Mouse (Mus musculus) intestine, embryonic 16.5 days (tissue): ENCODE results near the gene Zfp296. TPM values are rescaled to one million over a fixed set of nuclear protein-coding genes. Genes with fewer than 3 reads are reported as not detected.
"Not testable (repeated sequence)": the region's sequence is repeated elsewhere in the genome, so short reads cannot be mapped to it uniquely, and the experiment has no call there.

Experiments used
- ATAC-seq: fragments of 200-750 bp; cut with Nextera tagmentation; 2 replicates; pipeline ENCODE4 v1.8.0; 2017; ENCODE audit warnings: moderate TSS enrichment, moderate library complexity
- H3K27ac ChIP-seq: fragments of 300-500 bp; sonication (generic); 2 replicates; pipeline ENCODE4 v1.5.1; 2014; ENCODE audit warnings: mild to moderate bottlenecking, low read length
- H3K27me3 ChIP-seq: fragments of 300-500 bp; sonication (generic); replicated peaks from 2 replicates; pipeline ENCODE4 v1.6.1; 2014; ENCODE audit warnings: low read length, control low read depth, mixed read lengths; ENCODE audit not compliant: control insufficient read depth, insufficient read depth
- H3K36me3 ChIP-seq: fragments of 300-500 bp; sonication (generic); 2 replicates; pipeline ENCODE4 v1.6.1; 2014; ENCODE audit warnings: low read length, control low read depth; ENCODE audit not compliant: control insufficient read depth, insufficient read depth
- H3K4me1 ChIP-seq: fragments of 300-500 bp; sonication (generic); 2 replicates; pipeline ENCODE4 v1.6.1; 2014; ENCODE audit warnings: low read length, control low read depth, mixed read lengths; ENCODE audit not compliant: control insufficient read depth, insufficient read depth
- H3K4me2 ChIP-seq: fragments of 300-500 bp; sonication (generic); 2 replicates; pipeline ENCODE4 v1.6.1; 2014; ENCODE audit warnings: low read depth, low read length, control low read depth
- H3K4me3 ChIP-seq: fragments of 300-500 bp; sonication (generic); 2 replicates; pipeline ENCODE4 v1.5.1; 2014; ENCODE audit warnings: mild to moderate bottlenecking, low read length
- H3K9ac ChIP-seq: fragments of 300-500 bp; sonication (generic); 2 replicates; pipeline ENCODE4 v1.6.1; 2014; ENCODE audit warnings: low read depth, low read length
- H3K9me3 ChIP-seq: fragments of 300-500 bp; sonication (generic); 2 replicates; pipeline ENCODE4 v1.6.1; 2016; ENCODE audit warnings: low read length, control low read depth; ENCODE audit not compliant: control insufficient read depth
- WGBS: fragments of 180-500 bp; shearing (Covaris S2); extraction: QIAGEN DNeasy Blood & Tissue Kit; methylation state at CpG from one replicate; pipeline ENCODE4 v1.1.7; 2014; 5-methylcytosine and 5-hydroxymethylcytosine counted together
- polyA plus RNA-seq: library from polyadenylated mRNA; unstranded; fragments of >200 nt; fragmentation: Nextera tagmentation; extraction: Ambion mirVana; gene quantifications from 2 replicates; pipeline ENCODE4 v1.2.1, GENCODE M21; 2015

The Zfp296 gene
- polyA plus RNA-seq, 1 experiment from 2014 or later = 0.64 TPM

DNA sequence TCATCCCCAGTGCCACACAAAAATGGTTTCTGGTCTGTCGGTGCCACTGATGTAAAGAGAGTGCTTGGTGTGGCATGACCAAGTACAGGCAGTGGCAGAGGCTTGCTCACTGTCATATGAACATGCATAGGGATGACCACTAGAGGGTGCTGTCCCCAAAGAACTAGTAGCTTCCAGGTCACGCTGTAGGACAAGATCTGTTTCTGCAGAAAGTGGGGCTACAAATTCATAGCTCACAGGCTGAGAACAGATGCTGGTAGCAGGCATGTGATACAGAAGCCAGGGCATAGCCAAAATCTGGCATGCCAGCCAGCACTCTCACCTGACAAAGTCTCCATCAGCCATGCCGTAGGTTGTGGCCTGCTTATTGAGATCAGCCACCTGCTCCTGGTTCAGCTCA, 12.8 kb downstream of the Zfp296 start:
- Histone ChIP-seq H3K9me3 (no peaks in the 10 kb centered on the region), H3K36me3 (peaks cover 58% of the 10 kb centered on the region), H3K4me1 (no peaks in the 10 kb centered on the region), H3K4me2 (no peak overlapping the region), H3K27me3 (no peaks in the 10 kb centered on the region), H3K9ac (no peak overlapping the region), H3K27ac (no peak overlapping the region), H3K4me3 (no peak overlapping the region)
- ATAC-seq = peak; percentile 63
- WGBS = 62% methylated on average over 3 of the region's 3 CpGs

DNA sequence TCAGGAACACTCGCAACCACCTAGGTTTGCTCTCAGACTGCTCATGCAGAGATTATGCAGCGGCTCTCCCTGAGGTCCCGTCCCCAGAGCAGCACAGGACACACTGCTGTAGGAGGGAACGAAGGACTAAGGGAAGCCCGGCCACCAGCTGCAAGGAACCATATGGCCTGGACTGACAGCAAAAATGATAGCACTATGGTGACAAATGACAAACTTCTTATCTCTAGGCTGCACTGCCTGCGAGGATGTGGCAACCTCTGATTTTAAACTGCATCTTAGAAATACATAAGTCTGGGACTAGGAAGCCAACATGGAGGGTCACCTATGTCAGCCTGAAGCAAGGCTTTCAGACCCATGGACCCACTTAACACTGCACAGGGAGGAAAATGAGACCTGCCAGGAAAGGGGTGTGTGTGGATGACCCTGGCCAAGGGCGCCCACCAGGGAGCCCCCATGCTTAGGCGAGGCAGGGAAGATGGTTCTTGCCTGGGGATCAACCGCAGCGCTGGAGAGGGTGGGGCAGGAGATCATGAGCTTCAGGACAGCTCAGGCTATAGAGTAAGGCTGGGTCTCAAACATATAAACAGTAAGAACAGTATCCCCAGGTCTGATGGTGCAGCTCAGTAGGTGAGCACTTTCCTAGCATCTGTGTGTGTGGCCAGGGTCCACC, 16.1 kb downstream of the Zfp296 start:
- no peak overlapping the region for H3K27ac ChIP-seq
- H3K36me3 ChIP-seq = peaks cover 42% of the 10 kb centered on the region
- ATAC-seq = no peak
- H3K4me1 ChIP-seq = no peaks in the 10 kb centered on the region
- no peak overlapping the region for H3K4me2 ChIP-seq
- no peak overlapping the region for H3K4me3 ChIP-seq
- H3K27me3 ChIP-seq = no peaks in the 10 kb centered on the region
- 88% methylated on average over 10 of the region's 10 CpGs for WGBS
- no peak overlapping the region for H3K9ac ChIP-seq
- no peaks in the 10 kb centered on the region for H3K9me3 ChIP-seq

DNA sequence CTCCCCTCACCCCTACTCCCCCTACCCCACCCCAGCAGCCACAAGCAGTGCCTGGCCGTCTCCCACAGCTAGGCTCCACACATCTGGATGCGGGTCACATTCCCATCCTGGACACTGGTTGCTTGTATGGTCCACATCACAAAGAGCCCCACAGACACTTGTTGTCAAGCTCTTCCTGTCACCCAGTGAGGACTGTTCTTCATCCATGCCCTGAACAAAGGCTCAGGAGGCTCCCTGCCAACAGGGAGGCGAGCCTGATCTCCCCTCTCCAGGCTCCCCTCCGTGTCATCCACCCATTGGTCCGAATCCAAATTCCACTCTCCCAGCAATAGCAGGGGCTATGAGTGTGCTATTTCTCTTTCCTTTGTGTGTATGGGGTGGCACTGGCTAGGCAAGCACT, 23.5 kb downstream of the Zfp296 start:
- no peaks in the 10 kb centered on the region for H3K9me3 ChIP-seq
- H3K4me1 ChIP-seq = peaks cover 19% of the 10 kb centered on the region
- H3K27ac ChIP-seq = no peak overlapping the region
- 0 out of 2 replicates have a peak overlapping the region, but pooled peaks have one; percentile 5 for H3K9ac ChIP-seq
- WGBS = 63% methylated on average over 5 of the region's 5 CpGs
- peaks cover 10% of the 10 kb centered on the region for H3K36me3 ChIP-seq
- no peaks in the 10 kb centered on the region for H3K27me3 ChIP-seq
- H3K4me2 ChIP-seq = no peak overlapping the region; the same call in 1 of the 2 replicates
- ATAC-seq = no peak
- no peak overlapping the region for H3K4me3 ChIP-seq

DNA sequence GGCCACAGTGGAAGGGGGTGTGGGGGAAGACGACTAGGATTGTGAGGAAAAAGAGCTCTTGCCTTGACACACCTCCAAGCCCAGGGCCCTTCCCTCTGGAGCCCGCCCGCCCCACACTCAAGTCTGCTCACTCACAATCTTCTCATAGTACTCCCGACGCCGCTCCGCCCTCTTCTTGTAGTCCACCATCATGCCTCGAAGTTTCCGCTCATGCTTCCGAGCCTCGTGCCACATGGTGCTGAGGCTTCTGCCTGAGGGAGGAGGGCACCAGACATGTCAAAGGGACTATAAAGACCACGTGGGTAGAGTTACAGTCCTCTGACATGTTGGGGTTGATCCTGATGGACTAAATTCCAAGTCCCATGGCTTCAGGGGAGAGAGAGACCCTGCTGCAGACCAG, 26.0 kb downstream of the Zfp296 start:
- Histone ChIP-seq H3K4me1 (peaks cover 19% of the 10 kb centered on the region), H3K9ac (peak overlapping the region; percentile 98), H3K27ac (no peak overlapping the region), H3K27me3 (no peaks in the 10 kb centered on the region), H3K4me2 (peak overlapping the region; percentile 70), H3K9me3 (no peaks in the 10 kb centered on the region), H3K36me3 (peaks cover 7% of the 10 kb centered on the region; the same call in 1 of the 2 replicates), H3K4me3 (peak overlapping the region; percentile 94)
- no peak for ATAC-seq
- 76% methylated on average over 12 of the region's 12 CpGs for WGBS

DNA sequence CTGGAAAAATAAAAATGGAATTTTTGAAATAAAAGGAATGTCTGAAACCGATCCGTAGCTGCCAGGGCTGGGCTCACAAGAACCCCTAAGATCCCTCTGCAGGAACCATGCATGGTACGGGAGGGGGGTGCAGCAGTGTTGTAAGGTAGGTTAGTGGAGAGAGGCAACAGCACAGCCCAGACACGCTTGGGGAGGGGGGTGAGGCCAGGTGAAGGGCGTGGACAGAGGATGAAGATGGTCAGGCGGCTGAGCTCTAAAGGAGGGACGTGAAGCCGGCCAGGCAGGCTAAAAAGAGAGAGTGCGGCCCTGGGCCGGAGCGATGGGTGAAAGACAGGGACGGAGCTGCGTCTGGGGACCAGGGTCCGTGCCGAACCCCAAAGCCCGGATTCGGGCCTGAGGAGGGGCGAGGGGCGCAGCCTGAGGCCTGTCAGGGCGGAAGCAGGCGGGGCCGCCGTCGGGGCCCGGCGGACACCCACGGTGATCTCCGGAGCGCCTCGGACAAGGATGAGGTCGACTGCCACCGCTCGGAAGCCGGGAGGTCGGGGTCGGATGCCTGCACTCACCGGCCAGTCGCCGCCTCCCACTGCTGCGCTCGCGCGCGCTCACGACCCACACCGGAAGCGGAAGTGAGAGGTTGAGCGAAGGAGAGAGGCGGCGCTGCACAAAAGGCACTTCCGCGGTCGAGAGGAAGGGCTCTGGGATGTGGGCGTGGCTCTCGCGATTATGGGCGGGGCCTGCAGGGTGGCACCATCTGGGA, 26.9 kb downstream of the Zfp296 start, which contains the start of gene Clasrp:
Gene Clasrp, minus strand, starts transcription at position 638 of the 757 bp plus-strand sequence.
- Histone ChIP-seq H3K9me3 (no peaks in the 10 kb centered on the region), H3K36me3 (peaks cover 7% of the 10 kb centered on the region; the same call in 1 of the 2 replicates), H3K4me1 (peaks cover 19% of the 10 kb centered on the region), H3K4me3 (peak within 1 kb of the TSS; percentile 94), H3K27ac (peak within 1 kb of the TSS; percentile 80), H3K9ac (peak within 1 kb of the TSS; percentile 98), H3K4me2 (peak within 1 kb of the TSS; percentile 70), H3K27me3 (no peaks in the 10 kb centered on the region)
- ATAC-seq = peak; percentile 92
- WGBS = under 1% methylated on average over 57 of the region's 57 CpGs

DNA sequence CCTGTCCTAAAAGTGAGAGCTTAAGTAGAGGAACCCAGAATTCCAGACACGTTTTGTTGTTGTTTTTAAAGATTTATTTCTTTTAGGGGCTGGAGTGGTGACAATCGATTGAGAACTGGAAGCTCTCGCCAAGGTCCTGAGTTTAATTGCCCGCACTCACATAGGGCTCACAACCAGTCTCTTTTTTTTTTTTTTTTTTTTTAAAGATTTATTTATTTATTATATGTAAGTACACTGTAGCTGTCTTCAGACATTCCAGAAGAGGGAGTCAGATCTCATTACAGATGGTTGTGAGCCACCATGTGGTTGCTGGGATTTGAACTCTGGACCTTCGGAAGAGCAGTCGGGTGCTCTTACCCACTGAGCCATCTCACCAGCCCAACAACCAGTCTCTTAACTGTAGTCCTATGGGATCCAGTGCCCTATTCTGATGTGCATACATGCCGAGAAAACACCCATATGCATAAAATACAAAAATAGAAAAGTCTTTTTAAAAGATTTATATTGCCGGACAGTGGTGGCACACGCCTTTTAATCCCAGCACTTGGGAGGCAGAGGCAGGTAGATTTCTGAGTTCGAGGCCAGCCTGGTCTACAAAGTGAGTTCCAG, 27.6 kb downstream of the Zfp296 start:
- WGBS = 58% methylated on average over 10 of the region's 10 CpGs

DNA sequence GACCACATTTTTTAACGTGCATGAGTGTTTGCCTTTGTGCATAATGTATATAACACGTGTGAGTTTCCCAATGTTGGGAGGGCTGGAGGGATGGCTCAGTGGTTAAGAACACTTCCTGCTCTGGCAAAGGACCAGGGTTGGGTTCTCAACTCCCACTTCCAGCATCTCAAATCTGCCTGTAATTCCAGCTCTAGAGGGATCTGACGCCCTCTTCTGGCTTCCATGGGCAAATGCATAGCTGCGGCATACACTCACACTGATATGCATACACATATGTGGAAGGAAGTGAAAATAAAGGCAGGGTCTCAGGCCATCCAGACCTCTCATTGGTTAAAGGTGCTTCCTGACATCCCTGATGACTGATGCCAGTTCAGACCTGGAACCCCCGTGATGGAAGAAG, 30.2 kb downstream of the Zfp296 start:
- Histone ChIP-seq H3K9ac (no peak overlapping the region), H3K4me3 (no peak overlapping the region), H3K27ac (no peak overlapping the region), H3K36me3 (no peaks in the 10 kb centered on the region), H3K9me3 (no peaks in the 10 kb centered on the region), H3K27me3 (no peaks in the 10 kb centered on the region), H3K4me1 (peaks cover 9% of the 10 kb centered on the region), H3K4me2 (no peak overlapping the region)
- 79% methylated on average over 5 of the region's 5 CpGs for WGBS
- ATAC-seq = no peak

More for the DNA sequence above, 27.6 kb downstream of the Zfp296 start:
- H3K9me3 ChIP-seq, H3K27me3 ChIP-seq, H3K9ac ChIP-seq, H3K36me3 ChIP-seq: not testable (repeated sequence)
- Histone ChIP-seq H3K4me2 (peak overlapping the region; percentile 30), H3K4me3 (peak overlapping the region; percentile 94), H3K4me1 (peaks cover 19% of the 10 kb centered on the region), H3K27ac (peak overlapping the region; percentile 20; the same call in 1 of the 2 replicates)
- ATAC-seq = peak; percentile 36; the same call in 1 of the 2 replicates

DNA sequence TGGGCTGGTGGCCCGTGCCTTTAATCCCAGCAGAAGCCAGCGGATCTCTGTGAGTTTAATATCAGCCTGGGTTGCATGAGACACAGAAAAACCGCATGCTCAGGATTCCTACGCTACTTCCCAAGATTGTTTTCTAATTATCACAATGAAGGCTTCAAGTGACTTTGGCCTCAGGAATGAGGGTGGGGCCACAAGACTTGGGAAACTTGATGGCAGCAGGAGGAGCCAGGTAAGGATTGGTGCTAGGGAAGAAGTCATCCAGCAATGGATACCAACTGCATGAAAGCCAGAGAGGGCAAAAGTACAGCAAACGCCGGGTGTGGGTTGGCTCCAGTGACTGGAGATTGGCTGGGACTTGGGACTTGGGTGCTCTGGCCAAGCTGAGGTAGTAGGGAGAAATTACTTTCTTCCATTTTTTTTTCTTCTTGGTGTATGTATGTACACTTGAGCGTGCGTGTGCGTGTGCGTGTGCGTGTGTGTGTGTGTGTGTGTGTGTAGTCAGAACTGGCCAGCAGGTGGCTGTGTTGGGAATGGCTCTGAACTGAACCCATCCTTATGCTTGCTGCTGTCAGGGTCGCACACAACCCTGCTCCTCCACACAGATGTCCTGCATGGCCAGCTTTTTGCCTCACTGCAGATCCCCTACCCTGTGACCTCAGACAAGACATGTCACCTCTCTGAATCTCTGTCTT, 32.7 kb downstream of the Zfp296 start:
- ATAC-seq = peak; percentile 83
- H3K4me3 ChIP-seq = no peak overlapping the region
- H3K4me1 ChIP-seq = no peaks in the 10 kb centered on the region

DNA sequence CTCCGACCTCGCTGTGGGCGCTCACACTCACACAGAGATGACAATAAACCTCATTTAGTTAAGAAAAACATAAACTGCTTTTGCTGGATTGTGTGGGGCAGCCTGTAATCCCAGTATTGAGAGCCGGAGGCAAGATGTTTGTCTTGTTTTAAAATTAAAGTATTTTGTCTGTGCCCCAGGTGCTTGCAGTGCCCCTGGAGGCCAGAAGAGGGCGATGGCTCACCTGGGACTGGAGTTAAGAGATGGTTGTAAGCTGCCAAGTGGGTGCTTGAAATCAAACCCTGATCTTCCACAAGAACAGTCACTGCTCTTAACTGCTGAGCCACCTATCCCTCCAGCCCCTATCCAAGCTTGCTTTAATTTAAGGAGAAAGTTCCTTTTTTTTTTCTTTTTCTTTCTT, 33.9 kb downstream of the Zfp296 start:
- 84% methylated on average over 5 of the region's 5 CpGs for WGBS
- no peak for ATAC-seq

More for the DNA sequence above, 32.7 kb downstream of the Zfp296 start:
- Histone ChIP-seq H3K27me3 (no peaks in the 10 kb centered on the region), H3K9me3 (no peaks in the 10 kb centered on the region), H3K27ac (no peak overlapping the region), H3K36me3 (peaks cover 2% of the 10 kb centered on the region; the same call in 1 of the 2 replicates), H3K9ac (no peak overlapping the region), H3K4me2 (no peak overlapping the region)
- 85% methylated on average over 12 of the region's 12 CpGs for WGBS

More for the DNA sequence above, 33.9 kb downstream of the Zfp296 start:
- Histone ChIP-seq H3K36me3 (peaks cover 2% of the 10 kb centered on the region; the same call in 1 of the 2 replicates), H3K27me3 (no peaks in the 10 kb centered on the region), H3K4me3 (no peak overlapping the region), H3K4me2 (no peak overlapping the region), H3K4me1 (no peaks in the 10 kb centered on the region), H3K9me3 (no peaks in the 10 kb centered on the region), H3K9ac (no peak overlapping the region), H3K27ac (no peak overlapping the region)
